Mouse (Mus musculus): ENCODE data around the gene Prop1. TPM values are rescaled to one million over a fixed set of nuclear protein-coding genes. Genes with fewer than 3 reads are reported as not detected.

Prop1 gene
- not detected for polyA plus RNA-seq (2017; shearing (Covaris generic))

- ATAC-seq, result no peak
Measured at GRCm38 (mm10) chr11:50953665-50954064, at the start of gene Prop1. Gene Prop1 (minus strand): TSS chr11:50953765.

GRCm38 (mm10) chr11:51003296-51003695 is 49.7 kb upstream of the Prop1 start, which contains the start of gene Olfr51:
Gene Olfr51 (plus strand): TSS chr11:51003596.
- ATAC-seq, result no peak

- ATAC-seq, result no peak
Measured at GRCm38 (mm10) chr11:50981667-50982066, 28.1 kb upstream of the Prop1 start, which contains the start of gene Olfr1377. Gene Olfr1377 (plus strand): TSS chr11:50981967.

- no peak for ATAC-seq
Measured at GRCm38 (mm10) chr11:50977216-50977615, 23.7 kb upstream of the Prop1 start.

GRCm38 (mm10) chr11:50966230-50966629 is 12.7 kb upstream of the Prop1 start, which contains the start of gene Olfr1378:
Gene Olfr1378 (plus strand): TSS chr11:50966530.
- ATAC-seq, result no peak

GRCm38 (mm10) chr11:50964886-50965285 is 11.3 kb upstream of the Prop1 start:
- no peak for ATAC-seq

GRCm38 (mm10) chr11:50952290-50952689 is 1.3 kb downstream of the Prop1 start:
- no peak for ATAC-seq

- no peak for ATAC-seq
Measured at GRCm38 (mm10) chr11:50943506-50943905, 10.1 kb downstream of the Prop1 start, which contains the start of gene 4933414I15Rik. Gene 4933414I15Rik (minus strand): TSS chr11:50943765.

- no peak for ATAC-seq
Measured at GRCm38 (mm10) chr11:50942386-50942785, 11.2 kb downstream of the Prop1 start.

- no peak for ATAC-seq
Measured at GRCm38 (mm10) chr11:50939621-50940366, 13.8 kb downstream of the Prop1 start.

GRCm38 (mm10) chr11:50938435-50938834 is 15.1 kb downstream of the Prop1 start:
- no peak for ATAC-seq

GRCm38 (mm10) chr11:50932040-50932439 is 21.5 kb downstream of the Prop1 start:
- no peak for ATAC-seq

- no peak for ATAC-seq
Measured at GRCm38 (mm10) chr11:50931451-50931866, 22.1 kb downstream of the Prop1 start, which contains the start of gene Zfp354b. Gene Zfp354b (minus strand): TSS chr11:50931633.

- no peak for ATAC-seq
Measured at GRCm38 (mm10) chr11:50931021-50931420, 22.5 kb downstream of the Prop1 start.

- no peak for ATAC-seq
Measured at GRCm38 (mm10) chr11:50930469-50931014, 23.0 kb downstream of the Prop1 start.

- peak; percentile 25 for ATAC-seq
Measured at GRCm38 (mm10) chr11:50915671-50916320, 37.8 kb downstream of the Prop1 start, which contains the start of gene Zfp2. Gene Zfp2 (minus strand): TSS chr11:50916165.

- ATAC-seq, result no peak
Measured at GRCm38 (mm10) chr11:50914461-50914860, 39.1 kb downstream of the Prop1 start.

GRCm38 (mm10) chr11:50913301-50913700 is 40.3 kb downstream of the Prop1 start:
- no peak for ATAC-seq

GRCm38 (mm10) chr11:50908136-50908535 is 45.4 kb downstream of the Prop1 start:
- no peak for ATAC-seq

All from inflammation-experienced regulatory T-cells, adult 6 months (primary cell).